Mouse (Mus musculus): ENCODE results near the gene Coq8b.

DNA sequence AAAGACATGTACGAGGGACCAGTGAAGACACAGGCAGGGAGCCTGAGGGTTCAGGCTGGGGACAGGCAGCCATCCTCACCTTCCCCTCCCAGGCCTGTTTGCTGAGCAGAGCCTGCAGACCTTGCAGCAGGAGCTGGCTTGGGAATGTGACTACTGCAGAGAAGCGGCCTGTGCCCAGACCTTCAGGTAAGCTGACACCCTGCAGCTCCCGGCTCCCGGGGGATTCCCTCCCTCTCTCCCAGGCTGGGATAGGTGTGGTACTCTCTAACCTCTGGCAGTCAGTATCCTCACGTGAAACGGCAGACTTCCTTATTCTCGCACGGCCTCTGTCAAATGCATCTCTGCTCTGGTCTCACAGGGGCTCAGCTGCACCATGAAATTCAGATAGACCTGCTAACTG is 10.4 kb downstream of the Coq8b start:
- TF ChIP-seq CHD2 (IDR thresholded peaks at IDR 0.05; ENCODE audit: low read depth, low read length): no peak
- no peak for TF ChIP-seq ZC3H11A (IDR thresholded peaks at IDR 0.05; ENCODE audit: borderline replicate concordance, low read depth, low read length)

Measured in ES-E14 (cell line).